Mouse (Mus musculus) embryonic facial prominence, embryonic 12.5 days (tissue): ENCODE measurements at regions not wholly inside any gene's neighbourhood (a gene's known extent, or its start where the extent isn't known, plus 50 kb on each side); places are given as distances from the start of the nearest gene placed in this dataset.

Experiments
- ATAC-seq: fragments of 200-750 bp; cut with Nextera tagmentation; 2 replicates; pipeline ENCODE4 v1.8.0; 2017; ENCODE audit not compliant: insufficient number of reproducible peaks, insufficient read depth, low FRiP score, low TSS enrichment
- H3K27ac ChIP-seq: fragments of 300-500 bp; sonication (generic); 2 replicates; pipeline ENCODE4 v1.5.1; 2016; ENCODE audit warnings: mild to moderate bottlenecking
- H3K27me3 ChIP-seq: fragments of 300-500 bp; sonication (generic); 2 replicates; pipeline ENCODE4 v1.6.1; 2016; ENCODE audit warnings: mild to moderate bottlenecking, moderate library complexity
- H3K36me3 ChIP-seq: fragments of 300-500 bp; sonication (generic); 2 replicates; pipeline ENCODE4 v1.6.1; 2016; ENCODE audit warnings: mild to moderate bottlenecking
- H3K4me1 ChIP-seq: fragments of 300-500 bp; sonication (generic); 2 replicates; pipeline ENCODE4 v1.6.1; 2016
- H3K4me2 ChIP-seq: fragments of 300-500 bp; sonication (generic); replicated peaks from 2 replicates; pipeline ENCODE4 v1.6.1; 2016; ENCODE audit warnings: mild to moderate bottlenecking, moderate library complexity
- H3K4me3 ChIP-seq: fragments of 300-500 bp; sonication (generic); 2 replicates; pipeline ENCODE4 v1.5.1; 2016; ENCODE audit warnings: mild to moderate bottlenecking
- H3K9ac ChIP-seq: fragments of 300-500 bp; sonication (generic); 2 replicates; pipeline ENCODE4 v1.6.1; 2016; ENCODE audit warnings: mild to moderate bottlenecking, moderate library complexity
- H3K9me3 ChIP-seq: fragments of 300-500 bp; sonication (generic); 2 replicates; pipeline ENCODE4 v1.6.1; 2016; ENCODE audit warnings: mild to moderate bottlenecking, moderate library complexity
- WGBS: fragments of 180-500 bp; shearing (Covaris S2); methylation state at CpG from one replicate; pipeline ENCODE4 v1.1.7; 2016; 5-methylcytosine and 5-hydroxymethylcytosine counted together

DNA sequence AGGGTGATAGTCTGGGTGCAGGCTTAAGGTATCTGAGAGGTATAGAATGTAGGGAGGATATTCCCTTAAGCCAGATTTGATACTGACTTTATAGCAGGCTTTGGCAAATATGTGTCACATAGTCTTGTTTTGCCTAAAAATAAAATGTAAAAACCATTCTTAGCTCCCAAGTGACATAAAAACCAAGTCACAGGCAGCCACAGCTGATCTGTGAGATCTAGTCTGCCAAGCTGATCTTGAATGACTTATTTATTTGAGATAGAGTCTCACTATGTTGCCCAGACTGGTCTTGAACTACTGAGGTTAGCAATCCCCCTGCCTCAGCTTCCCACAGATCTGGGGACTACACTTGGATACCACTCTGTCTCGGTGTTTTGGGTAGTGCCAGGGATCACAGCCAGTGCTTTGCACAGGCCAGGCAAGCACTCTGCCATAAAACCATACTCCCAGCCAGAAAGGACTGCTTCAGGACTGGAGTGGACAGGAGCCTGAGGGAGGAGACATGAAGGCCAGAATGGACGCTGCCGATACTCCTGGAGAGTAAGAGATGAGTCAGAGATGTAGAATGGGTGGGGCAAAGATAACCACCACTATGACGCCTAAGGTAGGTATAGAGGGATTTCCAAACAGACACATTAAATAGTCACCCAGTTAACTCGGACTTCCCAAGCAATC, 51.0 kb upstream of the Rnf24 start:
- Histone ChIP-seq H3K36me3 (no peaks in the 10 kb centered on the region), H3K4me2 (no peak overlapping the region), H3K9me3 (no peaks in the 10 kb centered on the region), H3K27ac (no peak overlapping the region), H3K4me1 (peaks cover 15% of the 10 kb centered on the region), H3K27me3 (no peaks in the 10 kb centered on the region), H3K4me3 (no peak overlapping the region), H3K9ac (no peak overlapping the region)
- ATAC-seq = no peak
- 78% methylated on average over 5 of the region's 5 CpGs for WGBS
